Mouse (Mus musculus) kidney, postnatal 10 days (tissue): ENCODE data around the gene Ankdd1a.
A peak's percentile ranks its signal among the peaks of the same experiment; 100 is the strongest.

Experiments used
- DNase-seq: peaks from one replicate; pipeline ENCODE4 v3.0.0; 2021; ENCODE audit warnings: mixed read lengths

The Ankdd1a gene

DNA sequence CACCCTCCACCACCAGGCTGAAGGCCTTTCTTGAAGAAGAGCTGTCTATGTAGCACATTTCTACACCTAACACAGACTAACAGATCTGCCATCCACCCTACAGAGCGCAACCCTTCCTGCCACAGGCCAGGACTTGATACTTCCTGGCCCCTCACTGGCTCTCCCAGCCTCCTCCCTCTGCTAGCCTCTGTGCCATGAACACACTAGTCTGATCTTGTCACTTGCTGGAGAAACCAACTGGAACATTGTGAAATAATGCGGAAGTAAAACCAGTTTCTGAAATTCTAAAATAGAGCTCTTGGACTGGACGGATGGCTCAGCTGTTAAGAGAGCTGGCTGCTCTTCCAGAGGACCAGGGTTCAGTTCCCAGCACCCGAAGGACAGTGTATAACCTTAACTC lies 27.1 kb downstream of the Ankdd1a start:
- no peak for DNase-seq

GRCm38 (mm10) chr9:65492351-65492750 lies 27.6 kb downstream of the Ankdd1a start:
- DNase-seq = no peak

GRCm38 (mm10) chr9:65491476-65491875 lies 28.5 kb downstream of the Ankdd1a start:
- no peak for DNase-seq

- DNase-seq = no peak
Measured at GRCm38 (mm10) chr9:65480071-65480470, 39.9 kb downstream of the Ankdd1a start.

- no peak for DNase-seq
Measured at GRCm38 (mm10) chr9:65479158-65479557, 40.8 kb downstream of the Ankdd1a start.

- DNase-seq = no peak
Measured at GRCm38 (mm10) chr9:65472769-65473168, 47.2 kb downstream of the Ankdd1a start.

- DNase-seq = no peak
Measured at GRCm38 (mm10) chr9:65467686-65468085, 52.3 kb downstream of the Ankdd1a start.

- no peak for DNase-seq
Measured at GRCm38 (mm10) chr9:65465241-65465640, 54.8 kb downstream of the Ankdd1a start.

GRCm38 (mm10) chr9:65464161-65464560 lies 55.8 kb downstream of the Ankdd1a start:
- peak; percentile 66 for DNase-seq

- DNase-seq = no peak
Measured at GRCm38 (mm10) chr9:65462544-65462943, 57.4 kb downstream of the Ankdd1a start.

DNA sequence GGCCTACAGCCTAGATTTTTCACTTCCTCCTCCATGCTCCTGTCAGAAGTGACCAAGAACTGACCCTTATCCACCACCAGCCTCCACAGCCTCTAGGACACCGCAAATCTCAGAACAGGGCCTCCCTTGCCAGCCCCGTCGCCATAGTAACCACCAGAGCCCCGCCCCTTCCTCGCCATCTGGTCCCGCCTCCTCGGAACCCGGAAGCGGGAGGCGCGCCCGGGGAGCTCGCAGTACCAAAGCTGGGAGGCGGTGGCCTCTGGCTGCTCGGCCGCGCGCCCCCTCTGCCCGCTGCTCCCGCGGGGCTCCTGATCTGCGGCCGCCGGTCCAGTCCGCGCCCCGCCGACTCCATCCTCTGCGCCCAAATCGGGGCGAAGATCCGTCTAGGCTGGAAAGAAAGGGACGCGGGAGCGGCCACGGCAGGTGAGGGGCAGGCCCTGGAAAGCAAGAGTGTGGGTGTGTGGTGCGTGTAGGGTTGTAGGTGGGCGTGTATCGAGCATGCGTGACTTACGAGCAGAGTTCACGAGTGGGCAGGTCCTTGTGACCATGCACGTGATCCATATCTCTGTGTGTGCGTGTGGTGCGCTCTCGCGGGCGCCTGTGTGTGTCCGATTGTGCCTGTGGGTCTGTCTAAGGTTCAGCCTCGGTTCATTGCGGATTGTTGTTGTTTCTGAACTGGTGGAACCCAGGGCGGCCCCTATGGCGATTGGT lies 59.1 kb downstream of the Ankdd1a start, which contains the start of gene Spg21:
Gene Spg21 (plus strand): TSS at position 216 of the 711 bp plus-strand sequence.
- peak; percentile 98 for DNase-seq

GRCm38 (mm10) chr9:65460198-65460597 lies 59.8 kb downstream of the Ankdd1a start:
- no peak for DNase-seq

GRCm38 (mm10) chr9:65458975-65459374 lies 61.0 kb downstream of the Ankdd1a start:
- no peak for DNase-seq

- DNase-seq = no peak
Measured at GRCm38 (mm10) chr9:65447951-65448350, 72.0 kb downstream of the Ankdd1a start.

- DNase-seq = no peak
Measured at GRCm38 (mm10) chr9:65444692-65445091, 75.3 kb downstream of the Ankdd1a start.
